Mouse (Mus musculus): ENCODE data around the gene Kcnn3. TPM values are rescaled to one million over a fixed set of nuclear protein-coding genes. Genes with fewer than 3 reads are reported as not detected.
A peak's percentile ranks its signal among the peaks of the same experiment; 100 is the strongest.

Kcnn3 gene
- polyA plus RNA-seq, 1 experiment = 10.6 TPM

DNA sequence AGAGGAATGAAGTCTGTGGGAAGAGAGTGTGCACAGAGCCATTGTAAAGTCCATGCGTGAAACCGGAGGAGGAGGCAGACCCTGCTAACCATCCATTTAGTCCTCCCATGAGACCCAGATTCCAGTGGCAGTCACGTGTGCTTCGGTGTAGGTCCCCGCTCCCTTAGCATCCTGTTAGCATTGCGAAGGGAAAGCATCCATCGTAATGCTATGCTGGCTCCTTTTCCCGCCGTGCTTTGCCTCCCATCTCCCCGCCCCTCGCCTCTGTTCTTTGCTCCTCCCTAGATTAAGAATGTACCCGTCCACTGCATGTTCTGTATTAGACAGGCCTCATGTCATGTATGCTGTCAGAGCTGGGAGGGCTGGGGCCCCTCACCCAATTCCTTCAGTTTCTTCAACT is 144.8 kb downstream of the Kcnn3 start:
- no peak for DNase-seq (ENCODE audit: low spot score)

DNA sequence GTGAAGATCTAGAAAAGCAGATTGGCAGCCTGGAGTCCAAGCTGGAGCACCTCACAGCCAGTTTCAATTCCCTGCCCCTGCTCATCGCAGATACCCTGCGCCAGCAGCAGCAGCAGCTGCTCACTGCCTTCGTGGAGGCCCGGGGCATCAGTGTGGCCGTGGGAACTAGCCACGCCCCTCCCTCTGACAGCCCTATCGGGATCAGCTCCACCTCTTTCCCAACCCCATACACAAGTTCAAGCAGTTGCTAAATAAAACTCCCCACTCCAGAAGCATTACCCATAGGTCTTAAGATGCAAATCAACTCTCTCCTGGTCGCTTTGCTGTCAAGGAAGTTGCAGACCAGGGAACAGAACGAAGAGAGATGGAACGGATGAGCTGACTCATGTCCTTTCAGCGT is 147.2 kb downstream of the Kcnn3 start:
- DNase-seq (ENCODE audit: low spot score) = no peak

DNA sequence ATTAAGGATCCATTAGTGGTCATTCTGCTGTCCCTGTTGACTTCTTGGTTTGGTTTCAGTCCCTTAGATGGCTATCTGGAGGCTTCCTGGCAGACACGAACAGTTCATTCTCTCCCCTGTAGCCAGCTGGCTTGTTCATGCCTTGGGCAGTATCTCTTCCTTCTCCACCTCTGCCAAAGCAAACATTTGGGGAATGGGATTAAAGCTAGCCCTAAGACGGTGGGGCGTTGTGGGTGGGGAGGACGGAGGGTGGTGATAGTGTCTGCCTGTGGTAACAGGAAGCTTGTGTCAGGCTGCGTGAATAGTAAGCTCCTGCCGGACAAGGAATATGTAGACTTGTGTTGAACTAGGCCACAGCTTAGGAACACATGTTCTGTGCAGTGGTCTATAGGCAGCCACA is 151.4 kb downstream of the Kcnn3 start:
- no peak for DNase-seq (ENCODE audit: low spot score)

DNA sequence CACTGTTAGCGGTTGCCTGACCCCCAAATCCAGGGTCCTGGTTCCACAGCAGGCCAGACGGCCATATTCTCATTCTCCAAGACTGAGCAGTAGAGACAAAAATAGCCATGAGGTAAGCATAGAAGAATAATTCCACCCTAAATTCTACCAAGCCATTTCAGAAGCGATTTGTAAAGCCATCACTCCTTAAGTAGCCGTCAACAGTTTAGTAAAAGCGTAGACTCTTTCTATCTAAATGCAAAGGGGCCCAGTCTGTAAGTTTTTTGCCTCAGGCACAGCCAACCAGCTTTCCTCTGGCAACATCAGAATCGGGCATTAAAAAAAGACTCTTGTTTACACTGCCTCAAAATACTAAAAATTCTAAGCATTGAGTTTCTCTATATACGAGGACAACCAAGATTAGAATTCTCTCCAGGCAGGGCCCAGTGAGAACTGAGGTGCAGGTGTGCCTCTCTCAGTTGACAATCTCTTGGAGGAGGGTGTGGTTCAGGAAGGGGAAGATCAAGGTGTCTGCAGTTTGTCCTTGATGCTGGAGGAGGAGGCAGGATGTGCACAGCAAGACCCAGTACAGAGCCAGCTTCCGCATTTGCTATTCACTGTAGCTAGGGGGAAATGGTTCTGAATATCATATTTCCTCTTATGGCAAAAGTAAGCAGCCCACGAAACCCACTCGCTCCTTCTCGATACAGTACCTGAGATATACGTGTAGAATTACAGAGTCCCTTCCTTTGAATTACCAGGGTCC is 152.8 kb downstream of the Kcnn3 start:
- DNase-seq (ENCODE audit: low spot score) = no peak

DNA sequence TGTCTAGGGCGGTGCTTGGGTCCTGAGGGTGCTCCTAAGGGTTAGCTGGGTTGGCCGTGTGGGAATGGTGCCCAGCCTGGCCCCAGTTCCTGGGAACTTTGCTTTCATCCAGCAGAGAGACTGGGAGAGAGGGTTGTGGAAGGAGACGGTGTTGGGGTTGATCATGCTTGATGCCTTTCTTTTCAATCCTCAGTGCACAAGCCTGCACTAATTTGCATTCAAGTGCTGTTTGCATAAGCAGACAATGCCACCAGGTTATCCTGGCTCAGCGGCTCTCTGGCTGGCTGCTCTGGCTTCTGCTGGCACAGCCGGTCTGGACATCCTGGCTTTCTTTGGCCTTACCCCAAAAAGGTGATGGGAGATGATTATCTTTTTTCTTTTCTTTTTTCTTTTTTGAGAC is 157.7 kb downstream of the Kcnn3 start:
- DNase-seq (ENCODE audit: low spot score) = no peak

DNA sequence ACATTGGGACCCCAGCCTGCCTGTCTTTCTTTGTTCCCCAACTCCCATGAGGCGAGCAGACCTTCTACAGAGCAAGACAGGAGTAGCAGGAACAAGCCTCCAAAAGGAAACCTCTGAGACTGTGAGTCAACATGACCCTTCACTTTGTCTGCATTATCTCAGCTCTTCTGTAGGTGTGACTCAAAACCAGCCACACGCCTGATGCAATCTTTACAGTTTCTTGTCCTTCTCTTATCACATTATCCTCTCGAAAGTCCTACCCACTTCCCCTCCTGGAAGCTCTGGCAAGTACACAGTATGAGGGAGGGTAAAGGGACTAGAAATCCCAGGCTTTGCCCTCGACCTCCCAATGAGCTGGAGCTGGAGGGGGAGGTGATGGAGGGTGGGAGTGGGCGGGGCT is 166.1 kb downstream of the Kcnn3 start:
- DNase-seq (ENCODE audit: low spot score) = no peak

DNA sequence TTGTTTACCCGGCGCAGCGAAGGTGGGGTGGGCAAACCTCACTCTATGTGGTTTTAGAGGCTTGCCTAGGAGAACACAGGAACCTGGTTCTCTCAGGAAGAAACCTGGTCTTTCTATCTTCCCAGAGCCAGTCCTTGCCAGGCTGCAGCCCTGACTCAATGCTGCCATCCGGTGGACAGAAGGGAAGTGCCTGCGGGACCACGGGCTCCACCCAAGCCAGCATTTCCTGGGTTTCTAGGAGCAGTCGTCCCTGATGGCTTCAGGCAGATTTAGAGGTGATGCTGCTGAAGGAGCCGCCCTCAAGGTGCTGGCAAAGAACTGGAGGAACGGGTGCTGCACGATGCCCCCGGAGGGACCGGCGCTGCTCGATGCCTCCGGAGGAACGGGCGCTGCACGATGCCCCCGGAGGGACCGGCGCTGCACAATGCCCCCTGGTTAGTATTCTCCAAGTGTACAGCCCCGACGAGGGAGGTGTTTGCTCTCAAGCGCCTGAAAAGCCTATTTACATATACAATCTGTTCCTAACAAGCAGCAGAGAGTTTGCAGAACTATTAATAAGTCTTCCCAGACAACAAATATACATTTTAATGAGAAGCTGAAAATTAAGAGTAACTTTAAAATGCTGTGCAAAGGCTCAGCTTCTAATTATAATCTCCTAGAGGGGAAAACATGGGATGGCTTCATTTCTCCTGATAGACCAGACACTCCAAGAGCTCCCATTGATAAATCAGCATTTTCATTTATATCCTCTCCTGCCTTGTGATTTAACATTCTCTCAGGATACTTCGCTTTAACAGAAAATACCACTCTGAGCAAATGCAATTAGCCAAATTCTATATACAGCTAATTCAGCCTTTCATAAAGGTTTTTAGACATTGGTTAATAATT is 169.0 kb downstream of the Kcnn3 start:
- peak; percentile 64 for DNase-seq (ENCODE audit: low spot score)

DNA sequence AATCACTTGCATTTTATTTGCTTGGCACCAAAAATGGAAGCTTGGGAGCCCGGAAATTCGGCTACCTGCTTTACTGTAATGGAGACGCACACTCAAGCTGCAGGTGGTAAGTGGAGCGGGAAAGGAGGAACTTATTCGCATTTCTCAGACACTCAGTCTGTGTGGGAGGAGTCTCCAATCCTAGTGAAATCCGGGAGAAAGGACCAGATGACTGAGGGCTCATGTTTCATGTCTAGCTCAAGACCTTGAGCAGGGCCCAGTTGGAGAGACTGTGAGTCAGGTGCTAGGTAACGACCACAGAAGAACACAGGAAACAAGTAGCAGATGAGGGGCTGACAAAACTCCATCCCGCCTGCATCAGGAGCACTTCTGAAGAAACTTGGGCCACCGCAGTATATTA is 171.8 kb downstream of the Kcnn3 start:
- no peak for DNase-seq (ENCODE audit: low spot score)

DNA sequence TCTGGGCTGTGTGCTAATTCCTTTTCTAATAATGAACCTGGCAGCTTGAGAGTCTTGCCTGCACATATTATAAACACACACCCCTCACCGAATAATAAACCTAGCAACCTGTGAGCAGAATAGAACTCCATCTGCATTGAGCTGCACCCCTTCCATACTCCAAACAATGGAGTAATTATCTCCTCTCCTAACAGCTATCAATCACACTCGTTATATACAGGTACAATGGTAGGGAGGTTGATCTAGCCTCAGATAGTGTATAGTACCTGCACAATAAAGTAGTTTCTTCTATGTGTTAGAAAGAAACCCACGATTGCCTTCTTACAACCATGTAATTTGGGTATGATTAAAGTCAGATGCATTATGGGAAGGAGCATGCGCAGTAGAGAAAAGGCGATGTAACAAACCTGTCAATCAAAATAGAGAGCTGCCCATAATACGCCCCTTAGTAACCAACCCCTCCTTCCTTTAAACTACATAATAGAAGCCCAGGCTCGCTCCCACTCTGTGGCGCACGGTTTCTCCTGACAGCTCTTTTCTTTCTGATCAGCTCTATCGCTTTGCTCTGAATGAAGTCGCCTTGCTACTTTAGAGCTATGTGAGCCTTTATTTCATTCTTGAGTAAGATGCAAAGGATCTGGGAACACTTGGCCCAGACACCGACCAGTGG is 176.3 kb downstream of the Kcnn3 start:
- no peak for DNase-seq (ENCODE audit: low spot score)

DNA sequence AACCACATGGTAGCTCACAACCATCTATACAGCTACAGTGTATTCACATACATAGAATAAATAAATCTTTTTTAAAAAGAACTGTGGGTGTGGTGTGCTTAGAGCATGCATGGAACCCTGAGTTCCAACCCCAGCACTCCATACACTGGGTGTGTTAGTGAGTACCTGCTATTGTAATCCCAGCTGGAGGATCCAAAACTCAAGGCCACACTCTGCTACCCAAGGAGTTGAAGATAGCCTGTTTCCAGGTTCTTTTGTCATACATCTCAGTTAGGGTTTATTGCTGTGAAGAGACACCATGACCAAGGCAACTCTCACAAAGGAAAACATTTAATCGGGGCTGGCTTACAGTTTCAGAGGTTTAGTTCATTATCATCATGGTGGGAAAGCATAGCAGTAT is 179.0 kb downstream of the Kcnn3 start:
- DNase-seq (ENCODE audit: low spot score) = no peak

DNA sequence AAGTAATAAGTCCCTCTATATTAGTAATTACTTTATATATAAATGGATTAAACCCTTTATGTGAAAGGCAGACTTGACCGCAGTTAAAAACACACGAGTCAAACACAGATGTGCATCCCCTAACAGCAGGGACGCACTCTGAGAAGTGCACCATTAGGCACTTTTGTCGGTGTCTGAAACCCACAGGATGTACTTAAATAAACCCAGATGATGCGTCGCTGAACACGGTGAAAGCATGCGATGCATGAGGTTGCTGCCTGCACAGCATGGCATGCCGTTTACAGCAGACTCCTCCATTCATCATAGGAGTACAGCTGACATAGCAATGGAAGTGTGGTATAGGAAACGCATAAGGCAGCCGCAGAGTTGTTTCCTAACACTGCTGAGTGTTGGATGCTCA is 180.5 kb downstream of the Kcnn3 start:
- no peak for DNase-seq (ENCODE audit: low spot score)

DNA sequence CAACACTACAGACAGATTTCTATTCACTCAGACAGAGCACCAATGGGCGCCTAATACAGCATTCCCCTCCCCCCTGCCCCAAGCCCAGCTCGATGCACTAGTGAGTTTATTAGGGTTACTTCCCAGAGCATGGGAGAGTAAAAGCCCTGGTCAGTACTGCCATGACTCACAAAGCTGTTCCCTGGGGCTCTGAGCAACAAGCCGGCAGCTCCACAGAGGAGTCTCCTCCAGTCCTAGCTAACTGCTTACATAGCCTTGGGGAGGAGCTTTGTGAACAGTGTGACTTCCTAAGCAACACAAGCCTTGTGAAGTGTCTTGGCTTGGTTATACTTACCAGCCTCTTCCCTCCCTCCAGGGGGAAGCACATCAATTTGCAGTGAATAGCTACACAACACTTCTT is 183.6 kb downstream of the Kcnn3 start:
- no peak for DNase-seq (ENCODE audit: low spot score)

DNA sequence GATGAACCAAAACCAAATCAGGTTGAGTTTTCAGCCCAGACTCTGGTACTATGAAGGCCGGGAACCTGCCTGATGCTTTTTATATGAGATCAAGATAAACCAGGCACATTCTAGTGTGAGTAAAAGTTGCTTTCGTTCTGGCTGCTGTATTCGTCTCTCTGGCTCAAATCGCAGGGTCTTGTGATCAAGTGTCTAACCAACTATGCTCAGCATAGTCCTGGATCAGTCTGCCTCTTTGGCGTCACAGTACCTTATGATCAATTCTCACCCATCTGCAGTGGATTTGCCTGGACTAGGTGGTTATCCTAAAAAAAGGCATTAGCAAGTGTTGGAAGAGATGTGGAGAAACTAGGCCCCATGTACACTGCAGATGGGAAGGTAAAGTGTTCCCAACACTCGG is 184.1 kb downstream of the Kcnn3 start:
- DNase-seq (ENCODE audit: low spot score) = no peak

DNA sequence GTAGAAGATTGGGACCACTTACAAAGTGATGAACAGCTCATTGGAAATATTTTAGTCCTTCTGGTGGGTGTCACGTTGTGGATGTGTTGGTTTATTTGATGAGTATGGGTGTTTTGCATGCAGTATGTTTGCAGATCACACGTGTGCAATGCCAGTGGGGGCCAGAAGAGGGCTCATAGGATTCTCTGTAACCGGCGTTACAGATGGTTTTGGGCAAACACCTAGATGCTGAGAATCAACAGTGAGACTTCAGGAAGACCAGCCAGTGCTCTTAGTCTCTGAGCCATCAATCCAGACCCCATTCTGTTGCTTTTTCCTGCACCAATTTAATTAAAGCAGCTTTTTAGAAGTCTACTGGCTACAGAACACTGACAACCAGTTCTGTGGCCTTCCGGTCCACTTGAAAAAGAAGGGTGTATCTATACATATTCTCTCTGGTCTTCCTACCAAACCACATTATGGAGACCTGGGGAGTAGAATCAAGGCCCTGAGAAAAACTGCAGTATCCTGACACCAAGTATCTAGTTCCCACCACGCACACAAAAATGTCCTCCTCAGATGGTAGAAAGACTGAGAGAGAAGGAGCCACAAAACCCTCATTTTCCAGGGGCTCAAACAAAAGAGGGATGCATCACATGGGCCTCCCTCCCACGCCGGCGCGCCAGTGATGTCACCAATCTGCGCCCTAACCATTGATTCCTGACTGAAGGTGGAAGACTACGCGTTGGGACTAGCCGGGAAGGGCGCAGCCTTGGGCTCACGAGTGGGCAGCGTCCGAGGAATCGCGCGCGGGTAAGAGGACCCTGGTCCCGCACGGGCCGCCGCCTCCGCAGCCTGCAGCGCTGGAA is 194.6 kb downstream of the Kcnn3 start, which contains the start of gene Adar:
Gene Adar (plus strand): TSS at position 664 of the 848 bp plus-strand sequence.
- DNase-seq (ENCODE audit: low spot score) = no peak

DNA sequence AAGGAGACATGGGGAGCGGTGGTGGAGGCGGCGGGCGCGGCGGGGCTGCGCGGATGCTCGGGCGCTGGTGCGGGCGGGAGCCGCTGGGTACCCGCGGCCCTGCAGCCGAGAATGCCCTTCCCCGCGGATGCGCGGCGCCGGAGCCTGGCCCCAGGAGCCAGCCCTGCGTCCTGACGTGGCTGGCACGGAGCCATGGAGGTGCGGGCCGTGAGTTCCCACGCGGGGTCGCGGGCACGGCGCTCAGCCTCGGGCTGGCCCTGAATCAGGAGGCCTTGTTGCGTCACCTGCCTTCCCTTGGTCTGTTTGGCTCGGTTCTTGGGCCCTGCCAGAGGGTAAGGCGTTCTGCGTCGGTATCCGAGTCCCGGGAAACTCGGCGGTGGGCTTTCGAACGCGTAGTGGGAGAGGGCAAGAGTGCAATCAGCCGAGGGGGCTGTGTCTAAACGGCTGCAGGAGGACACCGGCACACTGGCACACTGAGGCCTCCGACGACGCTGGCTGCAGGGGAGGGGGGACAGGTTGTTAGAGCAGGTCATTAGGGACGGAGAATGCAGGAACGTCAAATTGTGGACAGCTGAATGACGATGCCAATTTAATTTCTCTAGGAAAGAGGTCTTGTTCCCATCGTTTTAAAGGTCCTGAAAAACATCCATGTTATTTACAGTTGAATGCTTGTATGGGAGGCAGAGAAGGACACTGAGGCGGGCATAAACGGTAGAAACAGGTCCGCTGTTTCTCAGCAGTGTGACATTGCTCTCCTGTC is 195.4 kb downstream of the Kcnn3 start:
- peak; percentile 45 for DNase-seq (ENCODE audit: low spot score)

DNA sequence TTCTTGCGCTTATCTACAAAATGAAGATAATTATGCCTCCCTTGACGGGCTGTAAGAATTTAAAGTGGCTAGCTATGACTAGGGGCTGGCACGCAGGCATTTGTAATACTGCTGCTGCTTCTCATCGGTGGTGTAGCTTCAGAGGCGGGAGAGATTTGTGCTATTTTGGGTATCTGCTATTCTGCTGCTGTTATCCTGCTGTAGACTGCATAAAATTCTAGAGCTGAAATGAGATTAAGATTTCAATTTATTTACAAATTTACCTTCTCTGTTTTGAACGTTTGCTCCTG is 195.9 kb downstream of the Kcnn3 start:
- DNase-seq (ENCODE audit: low spot score) = no peak

DNA sequence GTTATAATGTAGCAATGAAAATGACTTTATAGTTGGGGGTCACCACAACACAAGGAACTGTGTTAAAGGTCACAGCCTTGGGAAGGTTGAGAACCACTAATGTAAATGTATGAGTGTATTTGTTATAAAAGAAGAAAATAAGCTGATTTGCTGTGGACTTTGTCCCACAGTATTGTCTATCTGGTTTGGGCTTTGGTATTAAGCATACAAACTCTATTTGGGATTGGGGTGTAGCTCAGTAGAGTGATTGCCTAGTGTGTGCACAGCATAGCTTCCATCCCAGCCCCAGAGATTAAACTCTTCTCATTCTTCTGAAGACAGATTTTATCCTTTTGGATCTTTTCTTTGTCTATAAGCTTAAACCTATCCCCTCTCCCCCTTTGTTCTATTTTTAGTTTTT is 202.1 kb downstream of the Kcnn3 start:
- no peak for DNase-seq (ENCODE audit: low spot score)

DNA sequence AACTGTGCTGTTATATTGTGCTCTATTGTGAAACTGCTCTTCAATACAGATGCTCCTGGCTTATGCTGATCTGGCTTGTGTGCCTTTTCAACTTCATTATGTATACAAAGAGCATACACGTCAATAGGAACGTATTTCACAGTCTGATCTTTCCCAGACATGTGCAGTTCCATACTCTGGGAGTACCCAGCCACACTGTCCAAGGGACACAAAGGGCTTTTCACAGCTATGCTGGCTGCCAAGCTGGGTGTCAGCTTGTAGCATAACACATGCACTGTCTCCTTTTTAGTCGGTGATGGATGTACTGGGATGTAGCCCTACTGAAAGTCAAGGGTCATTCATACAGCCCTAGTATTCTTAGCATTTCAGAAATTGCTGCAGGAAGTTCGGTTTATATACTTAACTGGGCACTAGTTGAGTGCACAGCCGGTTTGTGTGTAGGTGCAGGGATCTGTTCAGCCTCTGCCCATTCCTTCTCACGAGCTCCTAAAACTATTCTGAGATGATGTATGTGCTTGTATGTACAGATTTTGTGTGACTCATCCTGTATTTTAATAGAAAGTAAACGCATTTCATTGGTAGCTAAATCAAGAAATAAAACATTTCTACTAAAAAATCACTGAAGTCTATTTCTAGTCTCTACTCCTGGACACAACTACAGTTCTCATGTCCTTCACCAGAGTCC is 203.6 kb downstream of the Kcnn3 start:
- no peak for DNase-seq (ENCODE audit: low spot score)
